Mouse (Mus musculus) hindbrain, embryonic 13.5 days (tissue): ENCODE data around the gene C1qtnf3. TPM values are rescaled to one million over a fixed set of nuclear protein-coding genes. Genes with fewer than 3 reads are reported as not detected.

ENCODE experiments used
- ATAC-seq: fragments of 200-750 bp; cut with Nextera tagmentation; 2 replicates; pipeline ENCODE4 v1.8.0; 2017; ENCODE audit warnings: moderate TSS enrichment; ENCODE audit not compliant: low FRiP score
- H3K27ac ChIP-seq: fragments of 300-500 bp; sonication (generic); 2 replicates; pipeline ENCODE4 v1.5.1; 2015; ENCODE audit warnings: inconsistent platforms, mild to moderate bottlenecking, moderate library complexity
- H3K27me3 ChIP-seq: fragments of 300-500 bp; sonication (generic); 2 replicates; pipeline ENCODE4 v1.6.1; 2015; ENCODE audit warnings: mild to moderate bottlenecking, inconsistent platforms
- H3K36me3 ChIP-seq: fragments of 300-500 bp; sonication (generic); 2 replicates; pipeline ENCODE4 v1.6.1; 2015; ENCODE audit warnings: mild to moderate bottlenecking, inconsistent platforms
- H3K4me1 ChIP-seq: fragments of 300-500 bp; sonication (generic); replicated peaks from 2 replicates; pipeline ENCODE4 v1.6.1; 2015; ENCODE audit warnings: inconsistent platforms
- H3K4me2 ChIP-seq: fragments of 300-500 bp; sonication (generic); 2 replicates; pipeline ENCODE4 v1.6.1; 2015; ENCODE audit warnings: inconsistent platforms, mild to moderate bottlenecking, moderate library complexity
- H3K4me3 ChIP-seq: fragments of 300-500 bp; sonication (generic); 2 replicates; pipeline ENCODE4 v1.5.1; 2015; ENCODE audit warnings: mild to moderate bottlenecking, inconsistent platforms
- H3K9ac ChIP-seq: fragments of 300-500 bp; sonication (generic); 2 replicates; pipeline ENCODE4 v1.6.1; 2015; ENCODE audit warnings: mild to moderate bottlenecking, inconsistent platforms
- H3K9me3 ChIP-seq: fragments of 300-500 bp; sonication (generic); 2 replicates; pipeline ENCODE4 v1.6.1; 2016; ENCODE audit warnings: inconsistent platforms
- WGBS: fragments of 180-500 bp; shearing (Covaris S2); methylation state at CpG from one replicate; pipeline ENCODE4 v1.1.7; 2015; 5-methylcytosine and 5-hydroxymethylcytosine counted together
- polyA plus RNA-seq: library from polyadenylated mRNA; unstranded; fragments of >200 nt; fragmentation: Nextera tagmentation; extraction: Ambion mirVana; gene quantifications from 2 replicates; pipeline ENCODE4 v1.2.1, GENCODE M21; 2015

Gene C1qtnf3
- polyA plus RNA-seq, 1 experiment from 2014 or later: 3.5 TPM

GRCm38 (mm10) chr15:10933930-10934329 is 18.2 kb upstream of the C1qtnf3 start:
- Histone ChIP-seq H3K9me3 (no peaks in the 10 kb centered on the region), H3K9ac (no peak overlapping the region), H3K4me2 (no peak overlapping the region), H3K36me3 (no peaks in the 10 kb centered on the region), H3K27me3 (no peaks in the 10 kb centered on the region), H3K4me1 (no peaks in the 10 kb centered on the region), H3K4me3 (no peak overlapping the region), H3K27ac (no peak overlapping the region)
- 76% methylated on average over 1 of the region's 1 CpGs for WGBS
- no peak for ATAC-seq

- WGBS: 81% methylated on average over 15 of the region's 15 CpGs
- Histone ChIP-seq H3K9ac (no peak overlapping the region), H3K4me2 (no peak overlapping the region), H3K9me3 (no peaks in the 10 kb centered on the region), H3K4me1 (no peaks in the 10 kb centered on the region), H3K36me3 (no peaks in the 10 kb centered on the region), H3K4me3 (no peak overlapping the region), H3K27ac (no peak overlapping the region), H3K27me3 (no peaks in the 10 kb centered on the region)
- no peak for ATAC-seq
These were observed 11.7 kb upstream of the C1qtnf3 start for GRCm38 (mm10) chr15:10940148-10941108.

- 77% methylated on average over 6 of the region's 6 CpGs for WGBS
- no peak overlapping the region for H3K4me2 ChIP-seq
- ATAC-seq: no peak
- H3K4me1 ChIP-seq: no peaks in the 10 kb centered on the region
- no peak overlapping the region for H3K27ac ChIP-seq
- no peaks in the 10 kb centered on the region for H3K27me3 ChIP-seq
- no peaks in the 10 kb centered on the region for H3K9me3 ChIP-seq
- no peaks in the 10 kb centered on the region for H3K36me3 ChIP-seq
- H3K9ac ChIP-seq: no peak overlapping the region
- no peak overlapping the region for H3K4me3 ChIP-seq
These were observed 10.2 kb upstream of the C1qtnf3 start for GRCm38 (mm10) chr15:10941901-10942300.

GRCm38 (mm10) chr15:10947852-10948251 is 4.3 kb upstream of the C1qtnf3 start:
- no peak overlapping the region for H3K9ac ChIP-seq
- peaks cover 14% of the 10 kb centered on the region for H3K4me1 ChIP-seq
- H3K4me3 ChIP-seq: no peak overlapping the region
- no peaks in the 10 kb centered on the region for H3K9me3 ChIP-seq
- no peaks in the 10 kb centered on the region for H3K27me3 ChIP-seq
- H3K4me2 ChIP-seq: no peak overlapping the region
- 68% methylated on average over 1 of the region's 1 CpGs for WGBS
- H3K27ac ChIP-seq: no peak overlapping the region
- no peaks in the 10 kb centered on the region for H3K36me3 ChIP-seq
- no peak for ATAC-seq

GRCm38 (mm10) chr15:10952760-10953305 is 701 bp downstream of the C1qtnf3 start:
- H3K9me3 ChIP-seq: no peaks in the 10 kb centered on the region
- no peaks in the 10 kb centered on the region for H3K36me3 ChIP-seq
- ATAC-seq: no peak
- peak overlapping the region; percentile 38 for H3K4me2 ChIP-seq
- H3K27ac ChIP-seq: peak overlapping the region; percentile 46; the same call in 1 of the 2 replicates
- H3K4me3 ChIP-seq: no peak overlapping the region
- 27% methylated on average over 4 of the region's 4 CpGs for WGBS
- H3K9ac ChIP-seq: no peak overlapping the region
- peaks cover 16% of the 10 kb centered on the region for H3K4me1 ChIP-seq
- no peaks in the 10 kb centered on the region for H3K27me3 ChIP-seq

GRCm38 (mm10) chr15:10953465-10953864 is 1.3 kb downstream of the C1qtnf3 start:
- Histone ChIP-seq H3K27me3 (no peaks in the 10 kb centered on the region), H3K4me1 (peaks cover 16% of the 10 kb centered on the region), H3K4me2 (no peak overlapping the region), H3K36me3 (no peaks in the 10 kb centered on the region), H3K9ac (no peak overlapping the region), H3K4me3 (no peak overlapping the region), H3K9me3 (no peaks in the 10 kb centered on the region), H3K27ac (no peak overlapping the region)
- ATAC-seq: no peak
- 68% methylated on average over 1 of the region's 1 CpGs for WGBS

- no peak overlapping the region for H3K4me2 ChIP-seq
- H3K27ac ChIP-seq: no peak overlapping the region
- whole genome bisulfite sequencing: 90% methylated on average over 6 of the region's 6 CpGs
- no peak overlapping the region for H3K9ac ChIP-seq
- H3K36me3 ChIP-seq: no peaks in the 10 kb centered on the region
- H3K4me3 ChIP-seq: no peak overlapping the region
- H3K27me3 ChIP-seq: no peaks in the 10 kb centered on the region
- ATAC-seq: no peak
- H3K9me3 ChIP-seq: no peaks in the 10 kb centered on the region
- peaks cover 16% of the 10 kb centered on the region for H3K4me1 ChIP-seq
These were observed 2.4 kb downstream of the C1qtnf3 start for GRCm38 (mm10) chr15:10954381-10955016.

- no peak overlapping the region for H3K4me3 ChIP-seq
- no peaks in the 10 kb centered on the region for H3K9me3 ChIP-seq
- no peaks in the 10 kb centered on the region for H3K27me3 ChIP-seq
- no peak for ATAC-seq
- no peaks in the 10 kb centered on the region for H3K36me3 ChIP-seq
- H3K4me1 ChIP-seq: peaks cover 16% of the 10 kb centered on the region
- no peak overlapping the region for H3K4me2 ChIP-seq
- H3K27ac ChIP-seq: no peak overlapping the region
- no peak overlapping the region for H3K9ac ChIP-seq
- WGBS: 70% methylated on average over 5 of the region's 5 CpGs
These were observed 3.0 kb downstream of the C1qtnf3 start for GRCm38 (mm10) chr15:10955156-10955555.

- no peak overlapping the region for H3K9ac ChIP-seq
- H3K4me3 ChIP-seq: no peak overlapping the region
- ATAC-seq: no peak
- peaks cover 13% of the 10 kb centered on the region for H3K4me1 ChIP-seq
- H3K9me3 ChIP-seq: no peaks in the 10 kb centered on the region
- WGBS: 32% methylated on average over 3 of the region's 3 CpGs
- no peak overlapping the region for H3K4me2 ChIP-seq
- H3K36me3 ChIP-seq: no peaks in the 10 kb centered on the region
- H3K27me3 ChIP-seq: no peaks in the 10 kb centered on the region
- no peak overlapping the region for H3K27ac ChIP-seq
These were observed 4.6 kb downstream of the C1qtnf3 start for GRCm38 (mm10) chr15:10956706-10957105.

GRCm38 (mm10) chr15:10959277-10960026 is 7.3 kb downstream of the C1qtnf3 start:
- Histone ChIP-seq H3K36me3 (no peaks in the 10 kb centered on the region), H3K27ac (no peak overlapping the region), H3K9me3 (no peaks in the 10 kb centered on the region), H3K4me3 (no peak overlapping the region), H3K9ac (no peak overlapping the region), H3K27me3 (no peaks in the 10 kb centered on the region), H3K4me2 (no peak overlapping the region), H3K4me1 (no peaks in the 10 kb centered on the region)
- ATAC-seq: no peak
- 90% methylated on average over 15 of the region's 15 CpGs for WGBS

- H3K4me1 ChIP-seq: no peaks in the 10 kb centered on the region
- H3K9ac ChIP-seq: no peak overlapping the region
- H3K4me3 ChIP-seq: no peak overlapping the region
- no peaks in the 10 kb centered on the region for H3K36me3 ChIP-seq
- H3K27ac ChIP-seq: no peak overlapping the region
- no peaks in the 10 kb centered on the region for H3K9me3 ChIP-seq
- ATAC-seq: no peak
- WGBS: 94% methylated on average over 5 of the region's 5 CpGs
- no peak overlapping the region for H3K4me2 ChIP-seq
- H3K27me3 ChIP-seq: no peaks in the 10 kb centered on the region
These were observed 8.1 kb downstream of the C1qtnf3 start for GRCm38 (mm10) chr15:10960267-10960666.

- H3K9me3 ChIP-seq: no peaks in the 10 kb centered on the region
- no peaks in the 10 kb centered on the region for H3K27me3 ChIP-seq
- no peak overlapping the region for H3K27ac ChIP-seq
- WGBS: 94% methylated on average over 2 of the region's 2 CpGs
- no peaks in the 10 kb centered on the region for H3K4me1 ChIP-seq
- H3K4me2 ChIP-seq: no peak overlapping the region
- H3K36me3 ChIP-seq: no peaks in the 10 kb centered on the region
- no peak for ATAC-seq
- H3K4me3 ChIP-seq: no peak overlapping the region
- no peak overlapping the region for H3K9ac ChIP-seq
These were observed 10.5 kb downstream of the C1qtnf3 start for GRCm38 (mm10) chr15:10962601-10963000.
